ENCODE assay signal across 22 mouse cellular contexts in the genomic region with DNA sequence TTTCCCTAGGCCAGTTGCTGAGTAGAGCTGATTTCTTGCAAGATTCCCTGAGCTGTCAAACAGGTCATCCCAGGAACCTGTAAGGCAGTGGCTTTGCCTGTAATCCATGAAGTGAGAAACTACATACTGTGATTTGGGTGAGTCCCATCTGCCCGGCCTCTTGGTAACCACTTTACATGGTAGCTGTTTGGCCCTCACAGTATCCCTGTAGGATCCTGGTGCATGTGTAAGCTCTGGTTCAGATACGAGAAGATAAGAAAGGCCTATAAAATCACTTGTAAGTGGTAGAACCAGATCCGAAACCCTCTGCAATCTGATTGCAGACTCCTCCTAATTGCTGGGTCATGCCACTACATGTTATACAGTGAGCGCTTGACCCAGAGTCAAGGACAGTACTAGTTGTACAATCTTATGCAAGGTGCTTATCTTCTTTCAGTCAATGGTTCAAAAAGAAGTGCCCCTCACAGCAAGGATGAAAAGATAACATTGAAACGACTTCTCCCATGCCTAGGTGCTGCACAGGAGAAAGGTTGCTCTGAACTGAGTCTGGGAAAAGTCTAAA. TPM values are rescaled to one million over a fixed set of nuclear protein-coding genes. Genes with fewer than 3 reads are reported as not detected.
"Had no signal": no experiment of that assay in that cellular context is flagged by ENCODE, and none has a peak within 500 bp of the region (broad histone marks: within the 10 kb centered on the region; RNA-seq: fewer than 3 reads in every experiment).

No protein-coding gene starts in this region.

- H3K36me3 ChIP-seq: liver, embryonic 13.5 days; liver, embryonic 15.5 days; lung, embryonic 15.5 days; midbrain, embryonic 13.5 days; midbrain, embryonic 15.5 days; neural tube, embryonic 12.5 days had no signal

- H3K4me3 ChIP-seq: liver, embryonic 13.5 days; liver, embryonic 15.5 days; lung, embryonic 15.5 days; megakaryocyte, embryonic 14.5 days; midbrain, embryonic 13.5 days; midbrain, embryonic 15.5 days; neural tube, embryonic 12.5 days had no signal

- DNase-seq: liver, embryonic 13.5 days; liver, postnatal 0 days; lung, adult 2 months; lung, postnatal 14 days; lung, postnatal 36 days; right cerebral cortex, postnatal 14 days; right cerebral cortex, postnatal 4 days; spleen, adult 18-20 months; thymus, adult 2 months; thymus, postnatal 25 days; thymus, postnatal 4 days had no signal

- H3K9me3 ChIP-seq: liver, embryonic 13.5 days; liver, embryonic 15.5 days; lung, embryonic 15.5 days; midbrain, embryonic 13.5 days; midbrain, embryonic 15.5 days; neural tube, embryonic 12.5 days had no signal

- H3K27ac ChIP-seq: liver, embryonic 13.5 days; liver, embryonic 15.5 days; lung, embryonic 15.5 days; macrophage; midbrain, embryonic 13.5 days; midbrain, embryonic 15.5 days; neural tube, embryonic 12.5 days had no signal

- H3K9ac ChIP-seq: liver, embryonic 13.5 days; liver, embryonic 15.5 days; liver, postnatal 0 days; lung, embryonic 15.5 days; midbrain, embryonic 13.5 days; midbrain, embryonic 15.5 days; neural tube, embryonic 12.5 days had no signal

- ATAC-seq: liver, postnatal 0 days; lung, postnatal 0 days; midbrain, embryonic 13.5 days; midbrain, embryonic 15.5 days had no signal

- H3K4me2 ChIP-seq: liver, embryonic 13.5 days; liver, embryonic 15.5 days; lung, embryonic 15.5 days; midbrain, embryonic 11.5 days; midbrain, embryonic 13.5 days; midbrain, embryonic 15.5 days; neural tube, embryonic 12.5 days had no signal

- H3K27me3 ChIP-seq: liver, embryonic 13.5 days; liver, embryonic 15.5 days; lung, embryonic 15.5 days; midbrain, embryonic 13.5 days; midbrain, embryonic 15.5 days; neural tube, embryonic 12.5 days had no signal

- H3K4me1 ChIP-seq: liver, embryonic 13.5 days; liver, embryonic 15.5 days; midbrain, embryonic 13.5 days; midbrain, embryonic 15.5 days; neural tube, embryonic 12.5 days had no signal

RNA-seq across cellular contexts. Expression of gene Bpifc, which starts 17.1 kb away (rescaled TPM):
- polyA plus RNA-seq: liver, embryonic 13.5 days; liver, postnatal 0 days; macrophage; midbrain, embryonic 13.5 days; midbrain, embryonic 15.5 days; neural tube, embryonic 12.5 days; neural tube, embryonic 14.5 days; small intestine, adult 2 months had no signal
